Mouse (Mus musculus) heart, adult 2 months (tissue): ENCODE measurements around the gene Hoxb6.

Source experiments
- CTCF ChIP-seq: fragments of 200-600 bp; IDR thresholded peaks from 2 replicates; pipeline ENCODE4 v1.8.1; 2022; ENCODE audit warnings: antibody characterized with exemption, mild to moderate bottlenecking, moderate library complexity
- EP300 ChIP-seq: fragments of 200-500 bp; IDR thresholded peaks from 2 replicates; pipeline ENCODE4 v1.6.1; 2011; ENCODE audit warnings: low read depth, low read length, control low read depth; ENCODE audit not compliant: insufficient read depth
- POLR2A ChIP-seq: fragments of 200-500 bp; IDR thresholded peaks from 2 replicates; pipeline ENCODE4 v1.6.1; 2011; ENCODE audit warnings: mild to moderate bottlenecking, low read depth, low read length, control low read depth; ENCODE audit not compliant: insufficient read depth

DNA sequence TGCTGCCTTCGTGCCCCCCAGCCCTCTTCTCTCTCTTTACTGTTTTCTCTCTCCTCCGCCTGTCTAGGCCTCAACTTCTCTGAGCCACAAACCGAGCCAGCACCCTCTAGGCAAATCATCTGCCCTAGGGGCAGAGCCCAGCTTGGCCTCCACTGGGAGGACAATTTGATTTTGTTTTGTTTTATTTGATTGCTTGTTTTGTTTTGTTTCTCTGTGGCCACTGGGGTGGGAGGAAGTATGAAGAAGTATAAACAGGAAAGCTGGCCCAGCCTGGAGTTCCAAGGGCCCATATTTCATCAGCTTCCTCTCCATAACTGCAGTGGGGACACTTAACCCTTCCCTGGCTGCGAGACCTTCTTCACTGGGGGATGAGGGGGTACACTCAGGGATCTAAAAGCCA, 17.0 kb downstream of the Hoxb6 start:
- TF ChIP-seq CTCF, result no peak
- TF ChIP-seq EP300, result no peak
- TF ChIP-seq POLR2A, result no peak
